Mouse (Mus musculus): ENCODE results near the gene Nt5c2.

GRCm38 (mm10) chr19:46908977-46909376 is 106.0 kb downstream of the Nt5c2 start:
- TF ChIP-seq GATA1 (IDR thresholded peaks at IDR 0.05; ENCODE audit: borderline replicate concordance, low read length) (no peak), FLI1 (IDR thresholded peaks at IDR 0.05; ENCODE audit: low read length) (no peak)
